Mouse (Mus musculus): ENCODE results near the gene Agpat3. TPM values are rescaled to one million over a fixed set of nuclear protein-coding genes. Genes with fewer than 3 reads are reported as not detected.

Agpat3 gene
- polyA plus RNA-seq, 1 experiment from 2014 or later, result 41.9 TPM

- Histone ChIP-seq H3K27ac (ENCODE audit: low read length) (no peak overlapping the region), H3K36me3 (ENCODE audit: control insufficient read depth, insufficient read depth, low read length) (no peaks in the 10 kb centered on the region; the same call in 1 of the 2 replicates), H3K4me1 (ENCODE audit: control insufficient read depth, insufficient read depth, low read length) (peaks cover 7% of the 10 kb centered on the region), H3K4me3 (ENCODE audit: low read depth, low read length) (no peak overlapping the region), H3K9ac (replicated peaks; ENCODE audit: low read depth, low read length) (no peak overlapping the region), H3K4me2 (replicated peaks; ENCODE audit: low read depth, low read length) (no peak overlapping the region), H3K27me3 (ENCODE audit: control insufficient read depth, insufficient read depth, low read length) (no peaks in the 10 kb centered on the region), H3K9me3 (ENCODE audit: control insufficient read depth, low read depth, low read length) (no peaks in the 10 kb centered on the region)
- ATAC-seq (ENCODE audit: insufficient number of reproducible peaks, insufficient read depth, low FRiP score, low read depth), result no peak
- WGBS, result 85% methylated on average over 2 of the region's 2 CpGs
Observed at GRCm38 (mm10) chr10:78345466-78345865, 6.8 kb downstream of the Agpat3 start.

GRCm38 (mm10) chr10:78342091-78342490 is 10.2 kb downstream of the Agpat3 start:
- no peak overlapping the region for H3K9ac ChIP-seq (replicated peaks; ENCODE audit: low read depth, low read length)
- ATAC-seq (ENCODE audit: insufficient number of reproducible peaks, insufficient read depth, low FRiP score, low read depth), result no peak
- no peaks in the 10 kb centered on the region; the same call in 1 of the 2 replicates for H3K36me3 ChIP-seq (ENCODE audit: control insufficient read depth, insufficient read depth, low read length)
- no peaks in the 10 kb centered on the region for H3K27me3 ChIP-seq (ENCODE audit: control insufficient read depth, insufficient read depth, low read length)
- H3K4me3 ChIP-seq (ENCODE audit: low read depth, low read length), result no peak overlapping the region
- no peak overlapping the region for H3K4me2 ChIP-seq (replicated peaks; ENCODE audit: low read depth, low read length)
- no peaks in the 10 kb centered on the region for H3K4me1 ChIP-seq (ENCODE audit: control insufficient read depth, insufficient read depth, low read length)
- no peak overlapping the region for H3K27ac ChIP-seq (ENCODE audit: low read length)
- no peaks in the 10 kb centered on the region for H3K9me3 ChIP-seq (ENCODE audit: control insufficient read depth, low read depth, low read length)
- 81% methylated on average over 1 of the region's 1 CpGs for WGBS

GRCm38 (mm10) chr10:78338180-78338579 is 14.1 kb downstream of the Agpat3 start:
- no peak overlapping the region for H3K4me3 ChIP-seq (ENCODE audit: low read depth, low read length)
- no peaks in the 10 kb centered on the region; the same call in 1 of the 2 replicates for H3K36me3 ChIP-seq (ENCODE audit: control insufficient read depth, insufficient read depth, low read length)
- H3K27ac ChIP-seq (ENCODE audit: low read length), result no peak overlapping the region
- H3K9ac ChIP-seq (replicated peaks; ENCODE audit: low read depth, low read length), result no peak overlapping the region
- no peak for ATAC-seq (ENCODE audit: insufficient number of reproducible peaks, insufficient read depth, low FRiP score, low read depth)
- no peaks in the 10 kb centered on the region for H3K9me3 ChIP-seq (ENCODE audit: control insufficient read depth, low read depth, low read length)
- no peak overlapping the region for H3K4me2 ChIP-seq (replicated peaks; ENCODE audit: low read depth, low read length)
- WGBS, result 52% methylated on average over 5 of the region's 5 CpGs
- H3K27me3 ChIP-seq (ENCODE audit: control insufficient read depth, insufficient read depth, low read length), result no peaks in the 10 kb centered on the region
- H3K4me1 ChIP-seq (ENCODE audit: control insufficient read depth, insufficient read depth, low read length), result no peaks in the 10 kb centered on the region

- Histone ChIP-seq H3K4me2 (replicated peaks; ENCODE audit: low read depth, low read length) (no peak overlapping the region), H3K9me3 (ENCODE audit: control insufficient read depth, low read depth, low read length) (no peaks in the 10 kb centered on the region), H3K4me1 (ENCODE audit: control insufficient read depth, insufficient read depth, low read length) (no peaks in the 10 kb centered on the region), H3K36me3 (ENCODE audit: control insufficient read depth, insufficient read depth, low read length) (no peaks in the 10 kb centered on the region; the same call in 1 of the 2 replicates), H3K27me3 (ENCODE audit: control insufficient read depth, insufficient read depth, low read length) (no peaks in the 10 kb centered on the region), H3K27ac (ENCODE audit: low read length) (no peak overlapping the region), H3K4me3 (ENCODE audit: low read depth, low read length) (no peak overlapping the region), H3K9ac (replicated peaks; ENCODE audit: low read depth, low read length) (no peak overlapping the region)
- WGBS, result 78% methylated on average over 6 of the region's 6 CpGs
- ATAC-seq (ENCODE audit: insufficient number of reproducible peaks, insufficient read depth, low FRiP score, low read depth), result no peak
Observed at GRCm38 (mm10) chr10:78334923-78335561, 17.2 kb downstream of the Agpat3 start.

GRCm38 (mm10) chr10:78331577-78331976 is 20.7 kb downstream of the Agpat3 start:
- no peak overlapping the region for H3K9ac ChIP-seq (replicated peaks; ENCODE audit: low read depth, low read length)
- WGBS, result 80% methylated on average over 5 of the region's 5 CpGs
- no peak for ATAC-seq (ENCODE audit: insufficient number of reproducible peaks, insufficient read depth, low FRiP score, low read depth)
- H3K4me3 ChIP-seq (ENCODE audit: low read depth, low read length), result no peak overlapping the region
- peaks cover 5% of the 10 kb centered on the region; the same call in 1 of the 2 replicates for H3K36me3 ChIP-seq (ENCODE audit: control insufficient read depth, insufficient read depth, low read length)
- H3K27ac ChIP-seq (ENCODE audit: low read length), result no peak overlapping the region
- H3K9me3 ChIP-seq (ENCODE audit: control insufficient read depth, low read depth, low read length), result no peaks in the 10 kb centered on the region
- H3K4me1 ChIP-seq (ENCODE audit: control insufficient read depth, insufficient read depth, low read length), result no peaks in the 10 kb centered on the region
- no peaks in the 10 kb centered on the region for H3K27me3 ChIP-seq (ENCODE audit: control insufficient read depth, insufficient read depth, low read length)
- H3K4me2 ChIP-seq (replicated peaks; ENCODE audit: low read depth, low read length), result no peak overlapping the region

GRCm38 (mm10) chr10:78329305-78329704 is 23.0 kb downstream of the Agpat3 start:
- Histone ChIP-seq H3K27me3 (ENCODE audit: control insufficient read depth, insufficient read depth, low read length) (no peaks in the 10 kb centered on the region), H3K4me1 (ENCODE audit: control insufficient read depth, insufficient read depth, low read length) (no peaks in the 10 kb centered on the region), H3K4me2 (replicated peaks; ENCODE audit: low read depth, low read length) (no peak overlapping the region), H3K4me3 (ENCODE audit: low read depth, low read length) (no peak overlapping the region), H3K36me3 (ENCODE audit: control insufficient read depth, insufficient read depth, low read length) (peaks cover 11% of the 10 kb centered on the region), H3K27ac (ENCODE audit: low read length) (no peak overlapping the region), H3K9me3 (ENCODE audit: control insufficient read depth, low read depth, low read length) (no peaks in the 10 kb centered on the region), H3K9ac (replicated peaks; ENCODE audit: low read depth, low read length) (no peak overlapping the region)
- no peak for ATAC-seq (ENCODE audit: insufficient number of reproducible peaks, insufficient read depth, low FRiP score, low read depth)
- WGBS, result 88% methylated on average over 5 of the region's 5 CpGs

GRCm38 (mm10) chr10:78328011-78328575 is 24.2 kb downstream of the Agpat3 start:
- 93% methylated on average over 2 of the region's 2 CpGs for WGBS
- H3K36me3 ChIP-seq (ENCODE audit: control insufficient read depth, insufficient read depth, low read length), result peaks cover 14% of the 10 kb centered on the region
- no peak overlapping the region for H3K4me2 ChIP-seq (replicated peaks; ENCODE audit: low read depth, low read length)
- no peaks in the 10 kb centered on the region for H3K4me1 ChIP-seq (ENCODE audit: control insufficient read depth, insufficient read depth, low read length)
- H3K27ac ChIP-seq (ENCODE audit: low read length), result no peak overlapping the region
- no peaks in the 10 kb centered on the region for H3K9me3 ChIP-seq (ENCODE audit: control insufficient read depth, low read depth, low read length)
- no peak overlapping the region for H3K4me3 ChIP-seq (ENCODE audit: low read depth, low read length)
- H3K9ac ChIP-seq (replicated peaks; ENCODE audit: low read depth, low read length), result no peak overlapping the region
- H3K27me3 ChIP-seq (ENCODE audit: control insufficient read depth, insufficient read depth, low read length), result no peaks in the 10 kb centered on the region
- ATAC-seq (ENCODE audit: insufficient number of reproducible peaks, insufficient read depth, low FRiP score, low read depth), result no peak

- no peaks in the 10 kb centered on the region for H3K4me1 ChIP-seq (ENCODE audit: control insufficient read depth, insufficient read depth, low read length)
- no peak overlapping the region for H3K27ac ChIP-seq (ENCODE audit: low read length)
- ATAC-seq (ENCODE audit: insufficient number of reproducible peaks, insufficient read depth, low FRiP score, low read depth), result no peak
- H3K9ac ChIP-seq (replicated peaks; ENCODE audit: low read depth, low read length), result no peak overlapping the region
- H3K4me3 ChIP-seq (ENCODE audit: low read depth, low read length), result no peak overlapping the region
- no peak overlapping the region for H3K4me2 ChIP-seq (replicated peaks; ENCODE audit: low read depth, low read length)
- no peaks in the 10 kb centered on the region for H3K9me3 ChIP-seq (ENCODE audit: control insufficient read depth, low read depth, low read length)
- H3K27me3 ChIP-seq (ENCODE audit: control insufficient read depth, insufficient read depth, low read length), result no peaks in the 10 kb centered on the region
- 66% methylated on average over 8 of the region's 8 CpGs for WGBS
- peaks cover 14% of the 10 kb centered on the region for H3K36me3 ChIP-seq (ENCODE audit: control insufficient read depth, insufficient read depth, low read length)
Observed at GRCm38 (mm10) chr10:78325916-78326647, 26.2 kb downstream of the Agpat3 start.

Measured in stomach, embryonic 14.5 days (tissue).